Mouse (Mus musculus): ENCODE data around the gene Paqr5. TPM values are rescaled to one million over a fixed set of nuclear protein-coding genes. Genes with fewer than 3 reads are reported as not detected.

Gene Paqr5
- polyA plus RNA-seq, 1 experiment from 2014 or later, result 0.90 TPM

GRCm38 (mm10) chr9:61910526-61911256 is 116.0 kb downstream of the Paqr5 start:
- Histone ChIP-seq H3K9me3 (replicated peaks) (no peaks in the 10 kb centered on the region), H3K27me3 (ENCODE audit: low read depth, poor library complexity, severe bottlenecking) (no peaks in the 10 kb centered on the region), H3K4me1 (peaks cover 34% of the 10 kb centered on the region), H3K36me3 (peaks cover 42% of the 10 kb centered on the region), H3K27ac (replicated peaks) (no peak overlapping the region), H3K4me3 (no peak overlapping the region)
- WGBS, result 45% methylated on average over 20 of the region's 20 CpGs
- peak; percentile 51 for DNase-seq (ENCODE audit: low spot score)

GRCm38 (mm10) chr9:61909633-61910032 is 117.0 kb downstream of the Paqr5 start:
- 85% methylated on average over 1 of the region's 1 CpGs for WGBS
- Histone ChIP-seq H3K27ac (replicated peaks) (no peak overlapping the region), H3K27me3 (ENCODE audit: low read depth, poor library complexity, severe bottlenecking) (0 out of 2 replicates have a peak, but pooled peaks cover 3% of the 10 kb centered on the region), H3K9me3 (replicated peaks) (no peaks in the 10 kb centered on the region), H3K4me1 (peaks cover 30% of the 10 kb centered on the region), H3K4me3 (no peak overlapping the region), H3K36me3 (peaks cover 42% of the 10 kb centered on the region)
- DNase-seq (ENCODE audit: low spot score), result no peak

GRCm38 (mm10) chr9:61908832-61909407 is 117.7 kb downstream of the Paqr5 start:
- Histone ChIP-seq H3K27ac (replicated peaks) (no peak overlapping the region), H3K36me3 (peaks cover 42% of the 10 kb centered on the region), H3K27me3 (ENCODE audit: low read depth, poor library complexity, severe bottlenecking) (0 out of 2 replicates have a peak, but pooled peaks cover 3% of the 10 kb centered on the region), H3K9me3 (replicated peaks) (no peaks in the 10 kb centered on the region), H3K4me1 (peaks cover 37% of the 10 kb centered on the region), H3K4me3 (no peak overlapping the region)
- 93% methylated on average over 11 of the region's 11 CpGs for WGBS
- DNase-seq (ENCODE audit: low spot score), result no peak

- H3K27ac ChIP-seq (replicated peaks), result no peak overlapping the region
- peaks cover 38% of the 10 kb centered on the region for H3K36me3 ChIP-seq
- H3K27me3 ChIP-seq (ENCODE audit: low read depth, poor library complexity, severe bottlenecking), result 0 out of 2 replicates have a peak, but pooled peaks cover 3% of the 10 kb centered on the region
- DNase-seq (ENCODE audit: low spot score), result no peak
- no peak overlapping the region for H3K4me3 ChIP-seq
- H3K4me1 ChIP-seq, result peaks cover 38% of the 10 kb centered on the region
- no peaks in the 10 kb centered on the region for H3K9me3 ChIP-seq (replicated peaks)
- 84% methylated on average over 3 of the region's 3 CpGs for WGBS
These were observed 118.3 kb downstream of the Paqr5 start for GRCm38 (mm10) chr9:61908341-61908740.

GRCm38 (mm10) chr9:61907621-61908295 is 118.9 kb downstream of the Paqr5 start:
- peaks cover 32% of the 10 kb centered on the region for H3K36me3 ChIP-seq
- no peak overlapping the region for H3K4me3 ChIP-seq
- no peak for DNase-seq (ENCODE audit: low spot score)
- H3K27me3 ChIP-seq (ENCODE audit: low read depth, poor library complexity, severe bottlenecking), result peaks cover 5% of the 10 kb centered on the region
- H3K9me3 ChIP-seq (replicated peaks), result no peaks in the 10 kb centered on the region
- H3K27ac ChIP-seq (replicated peaks), result no peak overlapping the region
- H3K4me1 ChIP-seq, result peaks cover 33% of the 10 kb centered on the region
- 82% methylated on average over 4 of the region's 4 CpGs for WGBS

GRCm38 (mm10) chr9:61906912-61907311 is 119.7 kb downstream of the Paqr5 start:
- WGBS, result 65% methylated on average over 10 of the region's 10 CpGs
- no peak overlapping the region for H3K27ac ChIP-seq (replicated peaks)
- H3K4me1 ChIP-seq, result peaks cover 33% of the 10 kb centered on the region
- H3K36me3 ChIP-seq, result peaks cover 24% of the 10 kb centered on the region
- DNase-seq (ENCODE audit: low spot score), result peak; percentile 32
- H3K27me3 ChIP-seq (ENCODE audit: low read depth, poor library complexity, severe bottlenecking), result peaks cover 13% of the 10 kb centered on the region
- no peaks in the 10 kb centered on the region for H3K9me3 ChIP-seq (replicated peaks)
- H3K4me3 ChIP-seq, result no peak overlapping the region

GRCm38 (mm10) chr9:61905576-61905975 is 121.1 kb downstream of the Paqr5 start:
- Histone ChIP-seq H3K9me3 (replicated peaks) (no peaks in the 10 kb centered on the region), H3K27ac (replicated peaks) (no peak overlapping the region), H3K36me3 (peaks cover 11% of the 10 kb centered on the region; the same call in 1 of the 2 replicates), H3K27me3 (ENCODE audit: low read depth, poor library complexity, severe bottlenecking) (peaks cover 27% of the 10 kb centered on the region), H3K4me3 (no peak overlapping the region), H3K4me1 (peaks cover 35% of the 10 kb centered on the region)
- WGBS, result 84% methylated on average over 5 of the region's 5 CpGs
- no peak for DNase-seq (ENCODE audit: low spot score)

GRCm38 (mm10) chr9:61904201-61904600 is 122.5 kb downstream of the Paqr5 start:
- H3K27me3 ChIP-seq (ENCODE audit: low read depth, poor library complexity, severe bottlenecking), result peaks cover 37% of the 10 kb centered on the region
- peaks cover 38% of the 10 kb centered on the region for H3K4me1 ChIP-seq
- H3K4me3 ChIP-seq, result no peak overlapping the region
- 0 out of 2 replicates have a peak, but pooled peaks cover 6% of the 10 kb centered on the region for H3K36me3 ChIP-seq
- no peaks in the 10 kb centered on the region for H3K9me3 ChIP-seq (replicated peaks)
- no peak overlapping the region for H3K27ac ChIP-seq (replicated peaks)
- 51% methylated on average over 7 of the region's 7 CpGs for WGBS
- DNase-seq (ENCODE audit: low spot score), result no peak

Other genes with a start within 250 kb of the Paqr5 start
- 965 and 1,195 TPM in 2 replicates for gene Rplp1, start 112.3 kb downstream of the Paqr5 start, polyA plus RNA-seq (2016; fragmentation: Nextera tagmentation; extraction: Ambion mirVana)
- 121 and 123 TPM in 2 replicates for gene Kif23, start 80.1 kb downstream of the Paqr5 start, polyA plus RNA-seq (2016; fragmentation: Nextera tagmentation; extraction: Ambion mirVana)
- gene Glce, start 95.8 kb upstream of the Paqr5 start, polyA plus RNA-seq (2016; fragmentation: Nextera tagmentation; extraction: Ambion mirVana), result 15.8 and 21.0 TPM in 2 replicates

Data from midbrain, embryonic 10.5 days (tissue).